Mouse (Mus musculus): Measurements from ENCODE around the gene E130308A19Rik. TPM values are rescaled to one million over a fixed set of nuclear protein-coding genes. Genes with fewer than 3 reads are reported as not detected.
A peak's percentile ranks its signal among the peaks of the same experiment; 100 is the strongest.

Gene E130308A19Rik
- polyA plus RNA-seq, 1 experiment from 2014 or later: 64.7 TPM

DNA sequence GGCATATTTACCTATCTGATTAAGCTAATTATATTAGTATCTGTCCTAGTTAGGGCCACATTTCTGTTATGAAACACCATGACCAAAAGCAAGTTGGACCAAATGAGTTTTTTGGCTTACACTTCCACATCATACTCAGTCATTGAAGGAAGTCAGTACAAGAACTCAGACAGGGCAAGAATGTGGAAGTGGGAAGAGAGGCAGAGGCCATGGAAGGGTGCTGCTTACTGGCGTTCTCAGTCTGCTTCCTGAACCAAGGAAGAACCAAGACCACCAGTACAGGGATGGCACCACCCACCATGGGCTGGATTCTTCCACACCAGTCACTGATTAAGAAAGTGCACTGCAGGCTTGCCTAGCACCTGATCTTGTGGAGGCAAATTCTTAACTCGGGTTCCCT lies 31.4 kb upstream of the E130308A19Rik start:
- H3K27me3 ChIP-seq (ENCODE audit: control insufficient read depth, insufficient read depth, low read length): no peaks in the 10 kb centered on the region
- no peak overlapping the region for H3K4me2 ChIP-seq (ENCODE audit: low read depth)
- H3K9ac ChIP-seq (ENCODE audit: low read length): no peak overlapping the region
- 72% methylated on average over 2 of the region's 2 CpGs for WGBS
- no peaks in the 10 kb centered on the region for H3K36me3 ChIP-seq (ENCODE audit: control insufficient read depth, insufficient read depth, low read length)
- DNase-seq (ENCODE audit: low spot score) (no peak), ATAC-seq (ENCODE audit: insufficient read depth, low FRiP score, low TSS enrichment) (no peak)
- H3K9me3 ChIP-seq (ENCODE audit: control insufficient read depth, low read length): no peaks in the 10 kb centered on the region
- no peaks in the 10 kb centered on the region for H3K4me1 ChIP-seq (ENCODE audit: control insufficient read depth, insufficient read depth, low read length)
- H3K4me3 ChIP-seq (ENCODE audit: low read depth, low read length): no peak overlapping the region
- no peak overlapping the region for H3K27ac ChIP-seq (ENCODE audit: low read depth, low read length)

DNA sequence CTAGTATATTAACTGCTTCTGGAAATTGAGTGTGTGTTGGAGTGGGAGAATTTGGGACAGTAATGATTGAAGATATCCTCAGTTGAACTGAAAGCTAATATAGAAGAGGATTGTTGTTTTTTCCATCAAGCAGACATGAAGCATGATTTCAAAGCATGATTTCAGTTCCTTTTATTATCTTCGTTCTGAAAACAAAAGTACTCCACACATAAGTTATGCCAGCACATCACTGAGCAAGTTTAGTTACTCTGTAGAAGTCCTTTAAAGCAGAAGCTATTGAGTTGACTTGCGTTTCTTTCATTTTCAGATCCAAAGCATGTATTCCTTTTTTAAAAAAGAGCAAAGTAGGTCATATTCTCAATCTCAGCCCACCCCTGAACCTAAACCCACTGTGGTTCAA lies 29.5 kb upstream of the E130308A19Rik start:
- Histone ChIP-seq H3K36me3 (ENCODE audit: control insufficient read depth, insufficient read depth, low read length) (no peaks in the 10 kb centered on the region), H3K9ac (ENCODE audit: low read length) (no peak overlapping the region), H3K27me3 (ENCODE audit: control insufficient read depth, insufficient read depth, low read length) (no peaks in the 10 kb centered on the region), H3K27ac (ENCODE audit: low read depth, low read length) (no peak overlapping the region), H3K4me1 (ENCODE audit: control insufficient read depth, insufficient read depth, low read length) (no peaks in the 10 kb centered on the region), H3K4me2 (ENCODE audit: low read depth) (no peak overlapping the region), H3K9me3 (ENCODE audit: control insufficient read depth, low read length) (no peaks in the 10 kb centered on the region), H3K4me3 (ENCODE audit: low read depth, low read length) (no peak overlapping the region)
- 91% methylated on average over 2 of the region's 2 CpGs for WGBS
- no peak for DNase-seq (ENCODE audit: low spot score)
- ATAC-seq (ENCODE audit: insufficient read depth, low FRiP score, low TSS enrichment): no peak

DNA sequence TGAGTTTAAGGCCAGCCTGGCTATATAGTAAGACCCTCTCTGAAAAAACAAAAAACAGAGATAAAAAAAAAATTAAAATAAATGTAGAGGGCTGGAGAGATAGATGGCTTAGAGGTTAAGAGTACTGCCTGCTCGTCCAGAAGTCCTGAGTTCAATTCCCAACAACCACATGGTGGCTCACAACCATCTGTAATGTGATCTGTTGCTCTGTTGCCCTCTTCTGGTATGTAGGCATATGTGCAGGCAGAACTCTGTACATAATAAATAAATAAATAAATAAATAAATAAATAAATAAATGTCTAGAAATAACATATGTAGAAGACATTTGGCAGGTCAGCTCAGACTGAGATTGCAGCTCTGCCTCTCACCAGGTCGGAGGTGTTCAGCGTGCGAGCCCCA lies 23.3 kb upstream of the E130308A19Rik start:
- Histone ChIP-seq H3K4me3 (ENCODE audit: low read depth, low read length) (no peak overlapping the region), H3K4me1 (ENCODE audit: control insufficient read depth, insufficient read depth, low read length) (no peaks in the 10 kb centered on the region), H3K4me2 (ENCODE audit: low read depth) (no peak overlapping the region), H3K36me3 (ENCODE audit: control insufficient read depth, insufficient read depth, low read length) (no peaks in the 10 kb centered on the region), H3K27ac (ENCODE audit: low read depth, low read length) (no peak overlapping the region), H3K27me3 (ENCODE audit: control insufficient read depth, insufficient read depth, low read length) (no peaks in the 10 kb centered on the region), H3K9me3 (ENCODE audit: control insufficient read depth, low read length) (no peaks in the 10 kb centered on the region), H3K9ac (ENCODE audit: low read length) (no peak overlapping the region)
- 85% methylated on average over 4 of the region's 4 CpGs for WGBS
- ATAC-seq (ENCODE audit: insufficient read depth, low FRiP score, low TSS enrichment) (no peak), DNase-seq (ENCODE audit: low spot score) (no peak)

DNA sequence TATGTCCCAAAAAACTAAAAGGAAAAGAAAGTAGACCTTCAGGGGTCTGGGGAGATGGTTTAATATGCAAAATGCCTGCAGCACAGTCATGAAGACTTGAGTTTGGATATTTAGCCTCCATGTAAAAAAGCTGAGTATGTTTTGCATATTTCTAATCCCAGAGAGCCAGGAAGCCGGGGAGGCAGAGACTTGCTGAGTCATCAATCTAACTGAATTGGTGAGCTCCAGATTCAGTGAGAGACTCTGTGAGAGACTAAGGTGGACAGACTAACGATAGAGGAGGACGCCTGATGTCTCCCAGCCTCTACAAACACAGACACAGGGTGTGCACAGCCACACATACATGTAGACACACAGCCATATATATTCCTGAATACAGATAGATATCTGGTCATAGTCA lies 21.1 kb upstream of the E130308A19Rik start:
- H3K9ac ChIP-seq (ENCODE audit: low read length): no peak overlapping the region
- H3K9me3 ChIP-seq (ENCODE audit: control insufficient read depth, low read length): no peaks in the 10 kb centered on the region
- H3K4me1 ChIP-seq (ENCODE audit: control insufficient read depth, insufficient read depth, low read length): no peaks in the 10 kb centered on the region
- H3K27ac ChIP-seq (ENCODE audit: low read depth, low read length): no peak overlapping the region
- 82% methylated on average over 3 of the region's 3 CpGs for WGBS
- H3K36me3 ChIP-seq (ENCODE audit: control insufficient read depth, insufficient read depth, low read length): no peaks in the 10 kb centered on the region
- no peak for DNase-seq (ENCODE audit: low spot score)
- H3K4me3 ChIP-seq (ENCODE audit: low read depth, low read length): no peak overlapping the region
- H3K27me3 ChIP-seq (ENCODE audit: control insufficient read depth, insufficient read depth, low read length): no peaks in the 10 kb centered on the region
- ATAC-seq (ENCODE audit: insufficient read depth, low FRiP score, low TSS enrichment): no peak
- no peak overlapping the region for H3K4me2 ChIP-seq (ENCODE audit: low read depth)

DNA sequence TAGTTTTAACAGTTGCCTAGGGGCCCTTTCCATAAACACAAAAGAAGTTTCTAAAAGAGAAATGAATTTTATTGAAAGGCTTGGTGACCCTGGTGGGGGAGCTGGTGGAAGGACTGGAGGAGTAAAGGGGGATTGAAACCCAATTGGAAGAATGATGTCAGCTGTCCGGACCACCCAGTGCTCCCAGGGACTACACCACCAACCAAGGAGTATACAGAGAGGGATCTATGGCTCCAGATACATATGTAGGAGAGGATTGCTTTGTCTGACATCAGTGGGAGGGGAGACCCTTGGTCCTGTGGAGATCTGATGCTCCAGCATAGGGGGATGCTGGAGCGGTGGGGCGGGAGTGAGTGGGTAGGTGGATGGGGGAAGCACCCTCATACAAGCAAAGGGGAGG lies 20.5 kb upstream of the E130308A19Rik start:
- no peak overlapping the region for H3K9ac ChIP-seq (ENCODE audit: low read length)
- DNase-seq (ENCODE audit: low spot score): no peak

DNA sequence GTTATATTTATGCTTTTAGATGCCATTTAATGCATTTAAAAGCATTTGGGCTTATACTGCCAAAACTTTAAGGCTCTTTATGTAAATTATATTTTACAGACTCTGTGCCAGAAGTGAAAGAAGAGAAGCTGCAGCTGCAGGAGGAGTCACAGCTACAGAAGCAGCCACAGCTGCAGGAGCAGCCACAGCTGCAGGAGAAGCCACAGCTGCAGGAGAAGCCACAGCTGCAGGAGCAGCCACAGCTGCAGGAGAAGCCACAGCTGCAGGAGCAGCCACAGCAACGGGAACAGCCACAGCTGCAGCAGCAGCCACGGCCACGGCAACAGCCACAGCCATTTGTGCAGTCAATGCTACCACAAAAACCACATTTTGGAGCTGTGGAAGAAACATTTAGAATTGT lies 15.6 kb upstream of the E130308A19Rik start:
- no peak for DNase-seq (ENCODE audit: low spot score)
- Histone ChIP-seq H3K27ac (ENCODE audit: low read depth, low read length) (no peak overlapping the region), H3K4me2 (ENCODE audit: low read depth) (no peak overlapping the region), H3K36me3 (ENCODE audit: control insufficient read depth, insufficient read depth, low read length) (no peaks in the 10 kb centered on the region), H3K4me1 (ENCODE audit: control insufficient read depth, insufficient read depth, low read length) (no peaks in the 10 kb centered on the region), H3K9me3 (ENCODE audit: control insufficient read depth, low read length) (no peaks in the 10 kb centered on the region), H3K4me3 (ENCODE audit: low read depth, low read length) (no peak overlapping the region), H3K27me3 (ENCODE audit: control insufficient read depth, insufficient read depth, low read length) (no peaks in the 10 kb centered on the region), H3K9ac (ENCODE audit: low read length) (no peak overlapping the region)
- WGBS: 82% methylated on average over 3 of the region's 3 CpGs
- ATAC-seq (ENCODE audit: insufficient read depth, low FRiP score, low TSS enrichment): no peak

More for the DNA sequence above, 20.5 kb upstream of the E130308A19Rik start:
- Histone ChIP-seq H3K9me3 (ENCODE audit: control insufficient read depth, low read length) (no peaks in the 10 kb centered on the region), H3K27ac (ENCODE audit: low read depth, low read length) (no peak overlapping the region), H3K4me3 (ENCODE audit: low read depth, low read length) (no peak overlapping the region), H3K4me1 (ENCODE audit: control insufficient read depth, insufficient read depth, low read length) (no peaks in the 10 kb centered on the region), H3K4me2 (ENCODE audit: low read depth) (no peak overlapping the region), H3K36me3 (ENCODE audit: control insufficient read depth, insufficient read depth, low read length) (no peaks in the 10 kb centered on the region), H3K27me3 (ENCODE audit: control insufficient read depth, insufficient read depth, low read length) (no peaks in the 10 kb centered on the region)
- ATAC-seq (ENCODE audit: insufficient read depth, low FRiP score, low TSS enrichment): no peak
- WGBS: 95% methylated on average over 3 of the region's 3 CpGs

DNA sequence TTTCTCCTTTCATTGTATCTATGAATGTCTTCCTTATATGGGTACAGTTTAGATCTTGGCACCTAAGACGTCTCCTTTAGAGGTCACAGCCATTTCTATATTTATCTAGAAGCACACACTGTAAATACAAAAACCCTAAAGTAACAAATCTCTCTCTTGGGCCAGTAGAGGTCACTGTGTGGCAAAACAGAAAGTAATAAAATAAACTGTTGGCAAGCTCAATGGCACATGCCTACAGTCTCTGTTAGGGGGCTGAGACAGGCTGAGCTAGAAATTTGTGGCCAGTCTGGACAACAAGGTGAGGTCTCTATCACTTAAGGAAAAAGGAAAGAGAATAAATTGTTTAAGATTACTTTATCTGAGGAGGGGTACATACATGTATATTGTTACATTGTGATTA lies 11.0 kb upstream of the E130308A19Rik start:
- no peak for ATAC-seq (ENCODE audit: insufficient read depth, low FRiP score, low TSS enrichment)

DNA sequence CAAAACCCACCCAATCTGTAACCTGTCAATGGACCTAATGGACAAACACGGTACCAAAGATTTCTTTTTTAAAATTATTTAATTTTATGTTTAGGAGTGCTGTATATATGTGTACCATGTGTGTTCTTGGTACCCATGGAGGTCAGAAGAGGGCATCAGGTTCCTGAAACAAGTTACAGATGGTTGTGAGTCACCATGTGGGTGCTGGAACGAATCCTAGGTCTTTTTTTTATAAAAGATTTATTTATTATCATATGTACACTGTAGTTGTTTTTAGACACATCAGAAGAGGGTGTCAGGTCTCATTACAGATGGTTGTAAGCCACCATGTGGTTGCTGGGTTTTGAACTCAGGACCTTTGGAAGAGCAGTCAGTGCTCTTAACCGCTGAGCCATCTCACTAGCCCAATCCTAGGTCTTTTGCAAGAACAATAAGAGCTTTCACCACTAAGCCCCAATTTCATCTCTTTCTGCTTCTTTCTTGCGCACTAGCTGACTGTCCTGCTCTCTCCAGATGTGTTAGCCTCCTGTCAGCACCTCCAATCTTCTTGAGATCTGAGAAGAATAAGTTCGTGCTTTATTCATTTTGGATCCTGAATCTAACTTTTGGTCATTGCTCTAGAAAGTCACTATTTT lies 6.3 kb upstream of the E130308A19Rik start:
- H3K4me1 ChIP-seq (ENCODE audit: control insufficient read depth, insufficient read depth, low read length): no peaks in the 10 kb centered on the region
- H3K4me3 ChIP-seq (ENCODE audit: low read depth, low read length): no peak overlapping the region
- no peak overlapping the region for H3K4me2 ChIP-seq (ENCODE audit: low read depth)
- H3K9me3 ChIP-seq (ENCODE audit: control insufficient read depth, low read length): no peaks in the 10 kb centered on the region
- H3K9ac ChIP-seq (ENCODE audit: low read length): no peak overlapping the region
- no peak for ATAC-seq (ENCODE audit: insufficient read depth, low FRiP score, low TSS enrichment)
- DNase-seq (ENCODE audit: low spot score): no peak
- H3K36me3 ChIP-seq (ENCODE audit: control insufficient read depth, insufficient read depth, low read length): no peaks in the 10 kb centered on the region
- WGBS: 89% methylated on average over 5 of the region's 5 CpGs
- H3K27ac ChIP-seq (ENCODE audit: low read depth, low read length): no peak overlapping the region
- H3K27me3 ChIP-seq (ENCODE audit: control insufficient read depth, insufficient read depth, low read length): no peaks in the 10 kb centered on the region

More for the DNA sequence above, 11.0 kb upstream of the E130308A19Rik start:
- H3K9ac ChIP-seq (ENCODE audit: low read length): no peak overlapping the region
- no peaks in the 10 kb centered on the region for H3K36me3 ChIP-seq (ENCODE audit: control insufficient read depth, insufficient read depth, low read length)
- H3K27me3 ChIP-seq (ENCODE audit: control insufficient read depth, insufficient read depth, low read length): no peaks in the 10 kb centered on the region
- DNase-seq (ENCODE audit: low spot score): no peak
- WGBS: 43% methylated on average over 1 of the region's 1 CpGs
- H3K27ac ChIP-seq (ENCODE audit: low read depth, low read length): no peak overlapping the region
- H3K4me3 ChIP-seq (ENCODE audit: low read depth, low read length): no peak overlapping the region
- H3K4me2 ChIP-seq (ENCODE audit: low read depth): no peak overlapping the region
- H3K4me1 ChIP-seq (ENCODE audit: control insufficient read depth, insufficient read depth, low read length): no peaks in the 10 kb centered on the region
- H3K9me3 ChIP-seq (ENCODE audit: control insufficient read depth, low read length): no peaks in the 10 kb centered on the region

DNA sequence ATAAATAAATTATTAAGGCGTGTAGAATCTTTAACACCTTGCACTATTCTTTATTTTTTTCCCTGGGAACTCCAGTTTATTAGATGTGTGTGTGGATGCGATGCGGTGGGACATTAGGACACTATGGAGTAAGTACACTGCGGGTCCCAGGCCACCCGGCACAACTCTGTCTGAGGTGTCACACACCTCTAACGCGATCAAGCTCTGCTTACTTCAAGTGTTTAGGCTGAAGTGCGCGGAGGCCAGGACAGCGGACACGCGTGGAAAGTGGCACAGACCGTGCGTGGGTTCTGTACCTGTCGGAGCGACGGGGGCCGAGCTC lies 374 bp upstream of the E130308A19Rik start:
- DNase-seq (ENCODE audit: low spot score) (no peak), ATAC-seq (ENCODE audit: insufficient read depth, low FRiP score, low TSS enrichment) (peak; percentile 70; the same call in 1 of the 2 replicates)
- peaks cover 13% of the 10 kb centered on the region for H3K4me1 ChIP-seq (ENCODE audit: control insufficient read depth, insufficient read depth, low read length)
- H3K27me3 ChIP-seq (ENCODE audit: control insufficient read depth, insufficient read depth, low read length): no peaks in the 10 kb centered on the region
- WGBS: 1% methylated on average over 18 of the region's 18 CpGs
- no peaks in the 10 kb centered on the region for H3K9me3 ChIP-seq (ENCODE audit: control insufficient read depth, low read length)
- H3K27ac ChIP-seq (ENCODE audit: low read depth, low read length): peak overlapping the region; percentile 97; the same call in 1 of the 2 replicates
- peak overlapping the region; percentile 96 for H3K4me3 ChIP-seq (ENCODE audit: low read depth, low read length)
- H3K4me2 ChIP-seq (ENCODE audit: low read depth): peak overlapping the region; percentile 77
- no peaks in the 10 kb centered on the region for H3K36me3 ChIP-seq (ENCODE audit: control insufficient read depth, insufficient read depth, low read length)
- peak overlapping the region; percentile 97 for H3K9ac ChIP-seq (ENCODE audit: low read length)

Measured in neural tube, embryonic 11.5 days (tissue).